Mouse (Mus musculus): ENCODE data around the gene Itsn1. TPM values are rescaled to one million over a fixed set of nuclear protein-coding genes. Genes with fewer than 3 reads are reported as not detected.

Gene Itsn1
- polyA plus RNA-seq, 2 experiments: 31.4 to 46.8 TPM

- DNase-seq (ENCODE audit: low read depth in 3 of 3, low spot score in 3 of 3): no peak
- TF ChIP-seq CTCF (IDR thresholded peaks at IDR 0.05; ENCODE audit: low read depth) (no peak), EP300 (IDR thresholded peaks at IDR 0.05; ENCODE audit: low read depth) (no peak)
- Histone ChIP-seq H3K36me3 (replicated peaks; ENCODE audit: control insufficient read depth, insufficient read depth, low read depth) (peaks cover 21% of the 10 kb centered on the region), H3K4me3 (ENCODE audit: insufficient read depth in 1 of 2, low read depth in 2 of 2, low read length in 2 of 2) (no peak overlapping the region), H3K4me2 (ENCODE audit: low read depth) (no peak overlapping the region), H3K27ac (no peak overlapping the region), H3K27me3 (ENCODE audit: control insufficient read depth, insufficient read depth, low read length) (no peaks in the 10 kb centered on the region), H3K9me3 (ENCODE audit: control insufficient read depth, low read length) (no peaks in the 10 kb centered on the region), H3K9ac (replicated peaks) (no peak overlapping the region), H3K4me1 (replicated peaks; ENCODE audit: control insufficient read depth in 2 of 2, insufficient read depth in 2 of 2, low read length in 1 of 2) (peaks cover 3 to 13% of the 10 kb centered on the region in 2 experiments)
- WGBS (ENCODE audit: insufficient replicate concordance): 81% methylated on average over 7 of the region's 7 CpGs
- ATAC-seq (ENCODE audit: insufficient read depth): no peak
Measured at GRCm38 (mm10) chr16:91858695-91859094, 129.6 kb downstream of the Itsn1 start.

DNA sequence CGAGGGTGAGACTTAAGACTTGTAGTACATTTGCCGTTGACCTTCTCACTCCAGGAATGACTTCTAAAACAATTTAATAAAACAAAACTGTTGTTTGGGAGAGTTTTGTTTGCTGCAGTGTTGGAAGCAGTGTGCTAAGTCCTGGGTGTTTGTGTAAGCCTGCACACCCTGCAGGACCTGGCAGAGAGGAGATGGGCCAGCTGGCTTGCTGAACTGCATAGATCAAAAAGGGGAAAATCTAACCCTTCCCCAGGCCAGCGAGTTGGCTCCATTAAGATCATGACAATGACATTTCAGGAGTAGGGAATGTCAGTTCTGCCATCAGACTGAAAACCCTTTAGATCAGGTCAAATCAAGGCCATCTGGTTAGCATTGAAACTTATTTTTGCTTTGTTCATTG lies 130.1 kb downstream of the Itsn1 start:
- DNase-seq (ENCODE audit: low read depth in 3 of 3, low spot score in 3 of 3) (no peak), ATAC-seq (ENCODE audit: insufficient read depth) (no peak)
- H3K9ac ChIP-seq (replicated peaks): no peak overlapping the region
- H3K4me1 ChIP-seq (replicated peaks; ENCODE audit: control insufficient read depth in 2 of 2, insufficient read depth in 2 of 2, low read length in 1 of 2): peaks cover 8 to 18% of the 10 kb centered on the region in 2 experiments
- no peak overlapping the region for H3K4me2 ChIP-seq (ENCODE audit: low read depth)
- peaks cover 21% of the 10 kb centered on the region for H3K36me3 ChIP-seq (replicated peaks; ENCODE audit: control insufficient read depth, insufficient read depth, low read depth)
- no peaks in the 10 kb centered on the region for H3K9me3 ChIP-seq (ENCODE audit: control insufficient read depth, low read length)
- no peak overlapping the region for H3K4me3 ChIP-seq (ENCODE audit: insufficient read depth in 1 of 2, low read depth in 2 of 2, low read length in 2 of 2)
- no peak for TF ChIP-seq CTCF (IDR thresholded peaks at IDR 0.05; ENCODE audit: low read depth)
- no peak for TF ChIP-seq EP300 (IDR thresholded peaks at IDR 0.05; ENCODE audit: low read depth)
- no peaks in the 10 kb centered on the region for H3K27me3 ChIP-seq (ENCODE audit: control insufficient read depth, insufficient read depth, low read length)
- 83% methylated on average over 3 of the region's 3 CpGs for WGBS (ENCODE audit: insufficient replicate concordance)
- H3K27ac ChIP-seq: no peak overlapping the region

- H3K4me1 ChIP-seq (replicated peaks; ENCODE audit: control insufficient read depth in 2 of 2, insufficient read depth in 2 of 2, low read length in 1 of 2): peaks cover 15 to 24% of the 10 kb centered on the region in 2 experiments
- no peak overlapping the region for H3K4me2 ChIP-seq (ENCODE audit: low read depth)
- no peaks in the 10 kb centered on the region for H3K27me3 ChIP-seq (ENCODE audit: control insufficient read depth, insufficient read depth, low read length)
- WGBS (ENCODE audit: insufficient replicate concordance): 84% methylated on average over 8 of the region's 8 CpGs
- no peak overlapping the region for H3K9ac ChIP-seq (replicated peaks)
- no peak for ATAC-seq (ENCODE audit: insufficient read depth)
- TF ChIP-seq EP300 (IDR thresholded peaks at IDR 0.05; ENCODE audit: low read depth) (no peak), CTCF (IDR thresholded peaks at IDR 0.05; ENCODE audit: low read depth) (no peak)
- peaks cover 17% of the 10 kb centered on the region for H3K36me3 ChIP-seq (replicated peaks; ENCODE audit: control insufficient read depth, insufficient read depth, low read depth)
- no peak overlapping the region for H3K27ac ChIP-seq
- H3K9me3 ChIP-seq (ENCODE audit: control insufficient read depth, low read length): no peaks in the 10 kb centered on the region
- DNase-seq (ENCODE audit: low read depth in 3 of 3, low spot score in 3 of 3): no peak
- no peak overlapping the region for H3K4me3 ChIP-seq (ENCODE audit: insufficient read depth in 1 of 2, low read depth in 2 of 2, low read length in 2 of 2)
Measured at GRCm38 (mm10) chr16:91859958-91860357, 130.9 kb downstream of the Itsn1 start.

DNA sequence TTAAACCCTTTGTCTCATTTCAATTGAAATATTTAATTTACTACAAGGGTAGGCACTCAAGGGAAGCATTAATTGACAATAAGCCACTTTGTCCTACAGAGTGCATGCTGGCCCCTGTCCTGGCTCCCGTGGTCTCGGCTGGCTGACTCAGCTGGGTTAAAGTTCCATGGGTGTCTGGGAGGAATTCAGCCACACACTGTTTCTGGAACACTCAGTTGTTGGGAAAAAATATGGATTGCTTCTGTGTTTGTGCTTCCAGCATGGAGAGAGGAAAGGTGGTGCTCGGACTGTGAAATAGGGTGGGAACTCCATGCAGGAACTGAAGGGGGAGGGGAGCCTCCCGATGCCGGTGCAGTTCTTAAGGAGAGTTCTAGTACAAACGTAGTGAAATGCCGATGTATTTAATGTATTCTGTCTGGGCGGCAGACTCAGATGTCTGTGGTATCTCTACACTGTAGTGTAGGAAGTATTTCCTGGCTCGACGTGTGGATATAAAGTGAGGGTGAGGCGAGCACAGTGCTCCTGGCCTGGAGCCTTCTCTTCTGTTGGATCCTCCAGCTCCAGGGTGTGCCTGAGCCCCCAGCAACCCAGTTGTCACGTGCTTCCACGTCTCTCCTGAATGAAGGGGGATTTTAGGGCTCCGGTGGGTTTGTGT lies 131.5 kb downstream of the Itsn1 start:
- DNase-seq (ENCODE audit: low read depth in 3 of 3, low spot score in 3 of 3) (no peak), ATAC-seq (ENCODE audit: insufficient read depth) (no peak)
- no peak overlapping the region for H3K9ac ChIP-seq (replicated peaks)
- H3K27me3 ChIP-seq (ENCODE audit: control insufficient read depth, insufficient read depth, low read length): no peaks in the 10 kb centered on the region
- WGBS (ENCODE audit: insufficient replicate concordance): 69% methylated on average over 14 of the region's 14 CpGs
- H3K9me3 ChIP-seq (ENCODE audit: control insufficient read depth, low read length): no peaks in the 10 kb centered on the region
- H3K4me2 ChIP-seq (ENCODE audit: low read depth): no peak overlapping the region
- peaks cover 15% of the 10 kb centered on the region for H3K36me3 ChIP-seq (replicated peaks; ENCODE audit: control insufficient read depth, insufficient read depth, low read depth)
- no peak for TF ChIP-seq CTCF (IDR thresholded peaks at IDR 0.05; ENCODE audit: low read depth)
- TF ChIP-seq EP300 (IDR thresholded peaks at IDR 0.05; ENCODE audit: low read depth): no peak
- no peak overlapping the region for H3K4me3 ChIP-seq (ENCODE audit: insufficient read depth in 1 of 2, low read depth in 2 of 2, low read length in 2 of 2)
- H3K4me1 ChIP-seq (replicated peaks; ENCODE audit: control insufficient read depth in 2 of 2, insufficient read depth in 2 of 2, low read length in 1 of 2): peaks cover 21 to 30% of the 10 kb centered on the region in 2 experiments
- H3K27ac ChIP-seq: no peak overlapping the region

GRCm38 (mm10) chr16:91861784-91862371 lies 132.8 kb downstream of the Itsn1 start:
- no peak for ATAC-seq (ENCODE audit: insufficient read depth)
- 73% methylated on average over 6 of the region's 6 CpGs for WGBS (ENCODE audit: insufficient replicate concordance)
- Histone ChIP-seq H3K9me3 (ENCODE audit: control insufficient read depth, low read length) (no peaks in the 10 kb centered on the region), H3K36me3 (replicated peaks; ENCODE audit: control insufficient read depth, insufficient read depth, low read depth) (peaks cover 15% of the 10 kb centered on the region), H3K4me3 (ENCODE audit: insufficient read depth in 1 of 2, low read depth in 2 of 2, low read length in 2 of 2) (no peak overlapping the region), H3K4me2 (ENCODE audit: low read depth) (no peak overlapping the region), H3K27ac (no peak overlapping the region), H3K4me1 (replicated peaks; ENCODE audit: control insufficient read depth in 2 of 2, insufficient read depth in 2 of 2, low read length in 1 of 2) (peaks cover 28 to 38% of the 10 kb centered on the region in 2 experiments), H3K9ac (replicated peaks) (no peak overlapping the region), H3K27me3 (ENCODE audit: control insufficient read depth, insufficient read depth, low read length) (no peaks in the 10 kb centered on the region)
- no peak for TF ChIP-seq CTCF (IDR thresholded peaks at IDR 0.05; ENCODE audit: low read depth)
- TF ChIP-seq EP300 (IDR thresholded peaks at IDR 0.05; ENCODE audit: low read depth): no peak
- DNase-seq (ENCODE audit: low read depth in 3 of 3, low spot score in 3 of 3): no peak

Data from liver, embryonic 14.5 days (tissue).